Mouse (Mus musculus): Measurements from ENCODE around the gene Fam71f1.
"Not testable (repeated sequence)": the region's sequence is repeated elsewhere in the genome, so short reads cannot be mapped to it uniquely, and the experiment has no call there.

The Fam71f1 gene

DNA sequence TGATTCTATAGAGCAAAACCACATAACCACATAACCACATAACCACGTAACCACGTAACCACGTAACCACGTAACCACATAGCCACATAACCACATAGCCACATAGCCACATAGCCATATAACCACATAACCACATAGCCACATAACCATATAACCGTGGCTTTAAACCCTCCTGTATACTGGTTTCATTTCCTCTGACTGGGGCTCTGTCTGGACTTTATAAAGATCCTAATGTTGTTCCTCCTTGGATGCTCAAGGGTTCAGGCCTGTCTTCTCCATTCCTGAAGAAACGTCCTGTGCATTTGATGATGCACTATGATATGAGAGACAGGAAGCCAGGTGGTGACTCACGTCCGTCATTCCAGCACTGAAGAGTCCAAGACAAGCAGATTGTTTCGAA is 8.0 kb downstream of the Fam71f1 start:
- DNase-seq (ENCODE audit: low read depth) = no peak

DNA sequence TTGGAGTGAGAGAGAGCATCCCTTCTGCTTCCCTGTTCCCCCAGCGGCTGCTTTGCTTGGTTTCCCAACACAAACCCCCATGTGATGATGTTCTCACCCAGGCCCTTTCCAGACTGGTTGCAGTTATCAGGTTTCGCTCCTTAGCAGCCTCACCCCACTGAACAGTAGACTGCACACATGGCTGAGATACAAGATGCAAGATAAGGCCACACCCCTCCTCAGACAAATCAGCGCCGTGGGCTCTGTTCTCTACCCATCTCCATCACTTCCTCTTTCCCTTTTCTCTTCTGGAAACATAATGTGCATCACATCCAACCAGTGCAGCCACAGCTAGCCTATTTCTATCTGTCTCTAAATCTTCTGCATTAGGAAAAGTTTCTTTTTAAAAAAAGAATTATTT is 10.6 kb downstream of the Fam71f1 start:
- no peak for DNase-seq (ENCODE audit: low read depth)

DNA sequence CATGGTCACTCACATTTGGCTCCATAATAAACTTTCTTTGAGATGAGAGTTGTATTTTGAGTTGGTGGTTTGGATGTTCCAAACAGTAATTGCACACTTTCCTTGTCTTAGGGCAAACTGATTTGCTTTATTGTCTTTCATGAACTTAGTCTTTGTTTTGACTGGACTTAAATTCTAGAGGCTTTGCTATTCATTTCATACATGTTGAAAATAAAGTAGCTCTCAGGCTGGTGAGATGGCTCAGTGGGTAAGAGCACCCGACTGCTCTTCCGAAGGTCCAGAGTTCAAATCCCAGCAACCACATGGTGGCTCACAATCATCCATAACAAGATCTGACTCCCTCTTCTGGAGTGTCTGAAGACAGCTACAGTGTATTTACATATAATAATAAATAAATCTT is 27.6 kb downstream of the Fam71f1 start:
- not testable (repeated sequence) for DNase-seq (ENCODE audit: low read depth)

- no peak for DNase-seq (ENCODE audit: low read depth)
Measured at GRCm38 (mm10) chr6:29347189-29347588, 28.2 kb downstream of the Fam71f1 start.

- peak; percentile 99 for DNase-seq (ENCODE audit: low read depth)
Measured at GRCm38 (mm10) chr6:29347665-29348370, 28.9 kb downstream of the Fam71f1 start, which contains the start of gene Calu. TSS of gene Calu (plus strand) at chr6:29348069.

GRCm38 (mm10) chr6:29348371-29348724 is 29.4 kb downstream of the Fam71f1 start:
- no peak for DNase-seq (ENCODE audit: low read depth)

- DNase-seq (ENCODE audit: low read depth) = no peak
Measured at GRCm38 (mm10) chr6:29351613-29352012, 32.7 kb downstream of the Fam71f1 start.

DNA sequence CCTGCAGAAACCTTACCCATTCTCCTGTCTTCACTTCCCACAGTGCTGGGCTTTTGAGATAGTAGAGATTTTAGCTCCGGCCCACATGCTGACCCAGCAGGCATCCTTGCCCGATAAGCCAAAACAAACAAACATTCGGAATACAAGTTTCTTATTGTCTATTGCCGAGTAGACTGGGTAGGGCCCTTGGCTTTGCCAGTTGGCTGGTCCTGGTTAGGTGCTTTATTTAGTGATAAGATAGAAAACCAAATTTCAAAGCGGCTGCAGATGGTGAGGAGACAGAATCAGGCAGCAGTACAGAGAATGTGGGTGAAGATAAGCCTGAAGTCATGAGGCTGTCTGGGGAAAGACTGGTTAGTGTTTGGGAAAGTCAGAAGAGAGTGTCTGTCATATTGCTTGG is 33.9 kb downstream of the Fam71f1 start:
- no peak for DNase-seq (ENCODE audit: low read depth)

GRCm38 (mm10) chr6:29359386-29359785 is 40.4 kb downstream of the Fam71f1 start:
- DNase-seq (ENCODE audit: low read depth) = no peak

DNA sequence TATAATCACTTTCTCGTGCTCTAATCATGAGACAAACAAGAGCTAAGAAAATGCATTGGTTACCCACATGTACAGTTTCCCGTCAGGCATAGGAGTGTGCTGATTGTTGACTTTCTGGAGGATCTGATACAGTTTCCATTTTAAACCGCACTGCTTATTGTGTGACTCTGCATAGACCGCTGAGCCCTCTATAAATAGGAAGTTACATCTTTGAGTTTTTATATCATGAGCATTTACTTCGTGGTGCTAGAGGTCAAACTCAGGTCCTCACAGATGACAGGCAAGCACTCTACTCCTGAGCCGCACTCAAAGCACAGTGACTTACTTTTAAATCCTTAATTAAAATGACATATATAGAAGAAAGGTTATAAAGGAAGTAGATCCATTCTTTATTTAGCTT is 41.3 kb downstream of the Fam71f1 start:
- no peak for DNase-seq (ENCODE audit: low read depth)

DNA sequence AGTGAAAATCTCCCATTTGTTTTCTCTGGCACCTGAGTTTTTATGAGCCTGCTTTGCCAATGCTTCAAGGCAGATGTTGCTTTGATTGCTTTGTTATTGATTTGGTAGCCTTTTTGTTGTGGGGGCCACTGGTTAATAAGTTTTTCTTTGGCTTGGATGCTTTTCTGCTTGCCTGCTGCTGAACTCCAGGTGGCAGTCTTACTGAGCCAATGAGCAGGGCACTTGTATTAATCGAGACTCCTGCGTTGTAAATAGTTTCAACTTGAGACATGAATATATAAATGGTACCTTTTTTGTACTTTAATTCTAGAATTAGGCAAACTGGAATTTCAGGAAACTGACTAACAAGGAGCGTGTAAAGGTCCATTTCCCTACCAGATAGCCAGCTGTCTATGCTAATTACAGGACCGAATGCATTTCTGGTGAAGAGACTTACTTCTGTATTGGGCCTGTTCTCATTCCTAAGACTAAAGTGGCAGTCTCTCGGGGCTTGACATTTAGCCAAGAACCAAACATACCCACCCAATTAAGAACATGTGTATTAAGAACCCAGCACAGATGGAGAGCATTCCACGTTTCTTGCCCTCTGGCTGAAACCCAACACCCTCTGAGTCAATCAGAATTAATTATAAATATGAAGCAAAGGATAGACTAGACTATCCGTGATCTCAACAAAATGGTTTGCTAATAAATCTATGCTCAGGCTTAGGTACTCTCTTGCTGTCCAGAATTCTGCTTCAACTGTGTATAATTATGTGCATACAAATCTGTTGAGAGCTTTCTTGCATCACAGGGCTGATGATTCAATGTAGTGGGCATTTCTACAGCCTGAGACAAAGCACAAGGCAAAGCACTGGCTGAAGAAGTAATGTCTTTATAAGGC is 43.5 kb downstream of the Fam71f1 start:
- DNase-seq (ENCODE audit: low read depth) = no peak

GRCm38 (mm10) chr6:29363129-29363515 is 44.2 kb downstream of the Fam71f1 start:
- DNase-seq (ENCODE audit: low read depth) = no peak

DNA sequence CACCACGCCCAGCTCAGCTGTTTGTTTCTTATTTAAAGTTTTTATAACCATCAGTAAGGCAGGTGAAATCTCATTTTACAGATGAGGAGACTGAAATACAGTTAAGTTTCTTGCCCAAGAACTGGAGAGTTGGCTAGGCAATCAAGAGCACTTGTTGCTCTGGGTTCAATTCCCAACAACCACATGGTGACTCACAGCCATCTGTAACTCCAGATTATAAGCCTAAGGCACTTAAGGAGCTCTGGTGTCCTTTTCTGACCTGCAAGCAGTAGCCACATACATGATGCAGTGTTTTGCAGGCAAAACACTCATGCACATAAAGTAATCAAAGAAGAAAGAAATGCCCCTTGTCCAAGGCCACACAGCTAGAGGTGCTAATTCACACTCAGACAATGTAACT is 46.3 kb downstream of the Fam71f1 start:
- DNase-seq (ENCODE audit: low read depth) = no peak

DNA sequence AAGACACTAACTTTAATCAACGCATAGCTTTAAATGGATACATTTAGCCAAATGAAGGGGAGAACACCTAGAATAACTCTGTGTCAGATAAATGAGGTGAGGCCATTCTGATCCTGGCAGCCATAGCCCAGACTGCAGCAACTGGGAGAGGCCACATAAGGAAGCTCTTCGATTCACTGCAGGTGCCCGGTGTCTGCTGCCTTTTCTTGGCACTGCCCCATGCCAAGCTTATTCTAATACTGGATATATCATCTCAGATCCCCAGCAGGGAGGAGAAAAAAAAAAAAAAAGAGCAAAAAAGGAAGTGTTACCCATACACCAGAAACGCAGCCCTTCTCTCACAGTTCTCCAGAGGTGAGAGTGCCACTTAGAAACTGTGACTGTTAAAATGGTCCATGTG is 58.4 kb downstream of the Fam71f1 start:
- no peak for DNase-seq (ENCODE audit: low read depth)

DNA sequence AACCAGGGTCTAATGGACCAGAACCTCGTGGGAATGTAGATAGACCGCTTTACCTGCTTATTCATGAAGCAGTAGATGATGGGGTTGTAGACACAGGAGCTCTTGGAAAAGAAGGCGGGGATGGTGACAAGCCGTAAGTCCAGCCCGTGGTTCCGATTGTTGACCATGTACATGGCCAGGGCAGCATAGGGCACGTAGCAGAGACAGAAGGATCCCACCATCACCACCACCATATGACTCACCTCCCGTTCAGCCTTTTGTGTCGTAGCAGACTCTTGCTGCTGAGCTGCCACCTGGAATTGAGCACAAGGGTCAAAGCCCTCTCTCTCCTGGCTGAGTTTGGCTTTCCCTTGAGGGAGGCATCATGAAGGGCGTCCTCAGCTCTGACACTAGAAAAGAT is 59.7 kb downstream of the Fam71f1 start:
- no peak for DNase-seq (ENCODE audit: low read depth)

GRCm38 (mm10) chr6:29379954-29380353 is 61.0 kb downstream of the Fam71f1 start:
- DNase-seq (ENCODE audit: low read depth) = no peak

DNA sequence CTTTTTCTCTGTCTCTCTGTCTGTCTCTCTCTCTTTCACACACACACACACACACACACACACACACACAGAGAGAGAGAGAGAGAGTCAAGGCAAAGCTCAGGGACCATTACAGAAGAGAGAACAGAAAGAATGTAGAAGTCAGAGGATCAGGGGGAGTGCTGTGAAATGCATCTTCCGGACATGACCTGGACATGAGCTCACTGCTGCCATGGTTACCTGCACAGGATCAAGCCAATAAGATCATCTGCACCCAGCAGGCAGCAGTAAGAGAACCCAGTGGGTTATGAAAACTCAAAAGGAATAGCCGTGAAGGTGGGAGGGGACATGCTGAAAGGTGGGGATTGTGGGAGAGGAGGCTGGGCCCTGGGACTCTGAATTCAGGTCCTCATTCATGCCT is 63.5 kb downstream of the Fam71f1 start:
- no peak for DNase-seq (ENCODE audit: low read depth)
